Mouse (Mus musculus) embryo, embryonic 11 days (tissue): Measurements from ENCODE around the gene Tmem144.

Experiments used
- DNase-seq: peaks from one replicate; pipeline ENCODE4 v3.0.0-alpha.2; 2015

Tmem144 gene

DNA sequence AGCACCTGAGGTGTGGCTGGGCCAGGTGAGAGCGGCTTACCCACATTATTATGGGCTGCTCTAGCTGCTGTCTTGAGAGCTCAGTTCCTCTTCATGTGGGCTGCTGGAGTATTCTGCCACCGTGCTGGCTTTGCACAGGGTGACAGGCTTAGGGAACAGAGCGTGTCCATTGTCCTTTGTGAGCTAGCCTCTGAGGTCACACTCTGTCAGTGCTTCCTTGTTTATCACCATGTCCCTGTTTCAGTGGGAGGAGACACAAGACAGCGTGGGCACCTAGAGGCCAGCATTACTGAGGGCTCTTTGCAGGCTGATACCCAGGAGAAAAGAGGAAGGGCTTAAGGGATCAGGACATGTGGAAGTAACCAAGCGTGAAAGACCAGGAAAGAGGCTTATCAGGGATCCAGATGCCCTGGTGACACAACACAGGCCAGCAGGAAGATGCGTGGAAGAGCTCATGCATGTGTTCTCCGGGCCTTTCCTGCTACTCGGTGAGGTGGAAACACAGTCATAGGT lies at the start of gene Tmem144:
Gene Tmem144, minus strand, starts transcription at position 120 of the 513 bp plus-strand sequence.
- DNase-seq, result no peak

GRCm38 (mm10) chr3:79901734-79902133 lies 49.2 kb upstream of the Tmem144 start:
- DNase-seq, result no peak

DNA sequence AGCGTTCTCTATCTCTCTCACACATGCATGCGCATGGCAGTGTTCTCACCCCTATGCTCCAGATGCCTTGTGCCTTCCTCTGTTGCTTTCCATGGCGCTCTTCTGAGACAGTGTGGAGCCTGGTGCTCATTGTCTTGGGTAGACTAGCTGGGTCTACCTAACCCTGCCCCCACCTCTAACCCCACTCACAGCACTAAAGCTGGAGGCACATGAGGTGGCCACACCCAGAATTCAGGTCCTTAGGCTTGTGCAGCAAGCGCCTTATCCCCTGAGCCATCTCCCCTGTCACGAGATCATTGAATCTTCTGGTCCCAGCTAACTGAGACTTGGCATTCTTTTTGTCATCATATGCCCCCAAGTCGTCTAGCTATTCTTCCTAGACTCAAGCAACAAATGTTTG lies 48.7 kb upstream of the Tmem144 start:
- no peak for DNase-seq

DNA sequence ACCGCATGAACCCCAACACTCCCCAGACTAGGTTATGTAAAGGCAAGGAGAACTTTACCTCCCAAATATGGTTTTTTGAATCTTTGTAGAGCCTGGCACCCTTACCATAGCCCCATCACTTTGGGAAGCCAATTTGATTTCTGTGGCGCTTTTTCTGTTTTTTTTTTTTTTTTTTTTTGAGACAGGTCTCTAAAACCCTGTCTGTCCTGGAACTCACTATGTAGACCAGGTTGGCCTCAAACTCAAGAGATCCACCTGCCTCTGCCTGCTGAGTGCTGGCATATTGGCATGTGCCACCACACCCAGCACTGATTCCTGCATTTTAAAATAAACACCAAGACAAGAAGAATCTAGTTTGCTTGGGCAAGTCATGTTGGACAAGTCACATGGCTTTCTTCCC lies 47.9 kb upstream of the Tmem144 start:
- no peak for DNase-seq

- DNase-seq, result no peak
Observed at GRCm38 (mm10) chr3:79899906-79900305, 47.3 kb upstream of the Tmem144 start.

GRCm38 (mm10) chr3:79898514-79898913 lies 45.9 kb upstream of the Tmem144 start:
- DNase-seq, result no peak

DNA sequence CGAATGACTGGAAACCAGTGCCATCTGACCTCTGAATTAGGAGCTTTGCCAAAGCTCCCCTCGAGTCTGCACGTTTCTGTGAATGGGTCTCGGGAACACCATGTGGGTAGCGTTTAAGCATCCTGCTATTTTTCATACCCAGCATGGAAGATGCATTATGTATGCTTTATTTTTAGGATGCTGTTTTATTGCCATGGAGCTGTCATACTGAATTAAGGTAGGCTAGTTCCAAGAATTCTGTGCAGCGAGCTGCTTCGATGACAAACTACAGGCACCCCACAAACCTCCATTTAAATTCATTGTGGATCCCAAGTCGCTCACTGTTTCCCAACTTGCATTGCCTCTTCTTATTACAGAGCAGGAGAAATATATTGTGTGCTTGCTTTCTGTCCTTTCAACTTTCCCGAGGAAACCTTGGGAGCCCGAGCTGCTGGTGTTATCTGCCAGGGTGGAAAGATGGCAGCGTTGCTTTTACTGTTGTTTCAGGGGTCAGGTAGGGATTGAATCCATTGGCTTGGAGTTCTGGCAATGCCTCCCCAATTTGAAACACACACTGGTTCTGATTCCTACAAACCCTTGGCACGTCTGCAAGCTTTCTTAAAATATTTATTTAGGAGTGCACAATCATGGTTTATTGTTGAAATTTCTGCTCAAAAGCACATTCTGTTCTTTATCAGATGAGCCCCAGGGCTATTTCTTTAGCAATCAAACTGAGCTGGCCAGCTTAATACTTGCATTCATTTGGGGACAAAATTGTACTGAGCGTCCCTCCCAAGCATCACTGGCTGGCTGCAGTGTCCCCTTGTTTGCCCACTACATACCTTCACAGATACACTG lies 45.2 kb upstream of the Tmem144 start:
- no peak for DNase-seq

DNA sequence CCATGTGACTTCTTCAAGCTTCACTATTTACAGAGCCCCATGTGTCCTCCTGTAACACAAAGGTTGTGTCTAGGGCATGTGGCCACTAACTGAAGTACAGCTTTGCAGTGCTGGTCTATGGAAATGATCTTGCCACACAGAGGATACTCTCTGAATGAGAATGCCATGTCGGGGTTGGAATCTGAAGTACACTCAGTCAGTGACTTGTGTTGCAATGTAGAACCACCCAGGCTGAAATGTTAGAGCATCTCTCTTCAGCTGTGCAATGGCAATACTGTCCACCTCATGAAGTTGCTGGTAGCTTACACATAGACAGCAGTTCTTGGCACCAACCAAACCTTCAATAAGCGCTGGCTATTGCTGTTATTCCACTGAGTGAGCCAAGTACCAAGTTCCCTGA lies 35.4 kb upstream of the Tmem144 start:
- DNase-seq, result no peak

DNA sequence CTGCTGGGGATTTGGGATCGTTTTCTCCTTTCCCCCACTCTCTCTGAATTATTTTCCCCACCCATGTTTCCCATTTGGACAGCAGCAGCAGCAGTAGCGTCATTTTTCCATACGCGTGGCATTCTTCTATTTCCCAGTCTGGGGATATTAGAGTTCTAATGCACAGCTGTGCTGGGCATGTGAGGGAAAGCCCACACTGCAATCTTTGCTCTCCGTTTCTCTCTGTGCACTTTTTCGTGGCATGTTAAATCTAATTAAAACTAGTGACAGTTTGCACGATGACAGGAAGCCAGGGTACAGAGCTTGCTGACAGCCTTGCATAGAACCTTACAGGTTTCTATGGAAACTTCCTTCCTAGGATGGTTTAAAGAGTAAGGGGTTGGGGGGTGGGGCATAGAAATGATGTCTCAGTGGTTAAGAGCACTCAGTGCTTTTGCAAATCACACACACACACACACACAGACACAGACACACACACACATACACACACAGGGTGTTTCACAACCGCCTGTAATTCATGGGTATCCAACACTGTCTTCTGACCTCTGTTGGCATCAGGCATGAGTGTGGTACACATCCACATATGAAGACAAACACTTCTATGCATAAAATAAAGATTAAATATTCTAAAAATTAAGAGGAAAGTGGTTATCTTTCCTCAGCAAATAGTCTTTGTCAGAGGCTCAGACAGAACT lies 34.7 kb upstream of the Tmem144 start:
- DNase-seq, result no peak

DNA sequence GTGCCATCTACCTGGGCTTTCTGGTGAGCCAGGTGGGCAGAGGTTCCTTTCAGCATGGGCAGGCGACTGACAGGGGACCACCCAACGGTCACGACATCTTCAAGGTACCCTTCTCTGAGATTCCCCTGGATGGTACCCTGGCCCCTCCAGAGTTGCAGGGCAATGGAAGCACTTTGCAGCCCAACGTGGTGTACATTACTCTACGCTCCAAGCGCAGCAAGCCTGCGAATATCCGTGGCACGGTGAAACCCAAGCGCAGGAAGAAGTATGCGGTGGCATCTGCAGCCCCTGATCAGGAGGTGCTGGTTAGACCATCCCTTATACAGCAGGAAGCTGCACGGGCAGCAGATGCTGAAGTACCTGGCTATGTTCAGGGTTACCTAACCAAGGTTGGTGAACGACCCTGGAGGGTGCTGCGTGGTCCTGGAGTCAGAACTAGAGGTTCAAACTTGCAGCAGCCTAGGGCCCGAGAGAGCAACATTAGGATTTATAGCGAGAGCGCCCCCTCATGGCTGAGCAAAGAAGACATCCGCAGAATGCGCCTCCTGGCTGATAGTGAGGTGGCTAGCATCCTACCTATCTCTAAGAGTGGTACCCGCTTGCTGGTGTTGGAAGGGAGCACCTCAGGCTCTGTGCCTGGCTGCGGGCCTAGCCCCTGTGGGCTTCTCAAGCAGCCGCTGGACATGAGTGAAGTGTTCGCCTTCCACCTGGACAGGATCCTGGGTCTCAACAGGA lies 34.0 kb upstream of the Tmem144 start:
- no peak for DNase-seq

- peak; percentile 78 for DNase-seq
Observed at GRCm38 (mm10) chr3:79885686-79886356, 33.2 kb upstream of the Tmem144 start.

DNA sequence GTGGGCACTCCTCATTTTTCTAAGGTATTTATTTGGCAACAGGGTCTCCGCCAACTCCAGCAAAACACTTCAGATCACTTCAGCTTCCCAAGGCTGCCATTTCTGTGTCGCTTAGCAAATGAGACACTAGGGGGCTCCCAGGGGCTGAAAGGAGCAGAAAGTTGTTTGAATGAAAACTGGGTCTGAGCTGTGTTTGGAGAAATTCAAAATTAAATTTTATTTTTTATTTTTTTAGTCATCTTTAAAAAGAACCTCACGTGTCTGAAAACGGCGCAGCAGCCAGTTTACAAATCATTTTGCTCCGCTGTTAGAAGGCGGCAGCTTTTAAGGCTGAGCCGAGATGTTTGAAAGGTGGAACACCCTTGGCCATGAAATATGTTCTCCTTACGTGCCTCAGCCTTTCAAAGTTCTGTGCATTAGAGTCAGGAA lies 32.2 kb upstream of the Tmem144 start:
- peak; percentile 81 for DNase-seq

DNA sequence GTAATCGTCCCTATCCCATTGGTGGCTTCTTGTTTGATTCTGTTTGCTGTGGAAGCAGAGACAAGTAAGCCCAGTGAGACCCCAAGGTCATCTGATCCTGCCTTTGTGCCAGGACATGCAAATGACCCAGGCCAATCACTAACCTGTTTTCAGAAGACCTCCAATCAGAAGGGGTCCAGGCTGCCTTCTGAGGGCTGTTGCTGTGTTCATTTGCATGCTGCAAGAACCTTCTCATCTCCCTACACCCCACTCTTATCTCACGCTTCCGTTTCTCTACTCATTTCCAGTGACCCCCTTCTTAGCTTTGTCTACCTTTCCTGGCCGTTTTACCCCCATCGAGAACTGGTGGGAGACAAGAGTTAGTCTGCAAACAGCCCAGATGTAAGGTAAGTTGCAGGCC lies 31.7 kb upstream of the Tmem144 start, which contains the start of gene Fam198b:
Gene Fam198b, plus strand, starts transcription at position 229 of the 400 bp plus-strand sequence.
- DNase-seq, result peak; percentile 25

GRCm38 (mm10) chr3:79883092-79883491 lies 30.5 kb upstream of the Tmem144 start:
- DNase-seq, result peak; percentile 74

GRCm38 (mm10) chr3:79881645-79882044 lies 29.1 kb upstream of the Tmem144 start:
- DNase-seq, result no peak

DNA sequence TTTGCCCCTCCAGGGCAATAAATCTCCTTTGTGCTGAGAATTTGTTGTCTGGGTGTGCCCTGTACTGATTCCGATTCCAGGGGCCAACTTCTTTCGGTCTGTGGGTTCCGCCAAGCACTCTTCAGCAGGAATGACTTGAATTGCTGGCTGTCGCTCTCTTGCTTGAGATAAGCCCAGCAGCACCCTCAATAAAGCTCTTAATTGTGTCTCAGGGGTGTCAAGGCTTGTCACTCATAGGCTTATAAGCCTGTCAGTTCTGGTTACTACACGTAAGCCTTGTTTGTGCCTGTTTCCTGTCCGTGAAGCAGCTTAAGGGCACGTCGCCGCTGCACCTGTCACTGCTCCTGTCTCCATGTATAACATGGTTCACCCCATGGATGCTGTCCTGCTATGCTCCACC lies 26.7 kb upstream of the Tmem144 start:
- DNase-seq, result no peak

GRCm38 (mm10) chr3:79878350-79878749 lies 25.8 kb upstream of the Tmem144 start:
- no peak for DNase-seq

DNA sequence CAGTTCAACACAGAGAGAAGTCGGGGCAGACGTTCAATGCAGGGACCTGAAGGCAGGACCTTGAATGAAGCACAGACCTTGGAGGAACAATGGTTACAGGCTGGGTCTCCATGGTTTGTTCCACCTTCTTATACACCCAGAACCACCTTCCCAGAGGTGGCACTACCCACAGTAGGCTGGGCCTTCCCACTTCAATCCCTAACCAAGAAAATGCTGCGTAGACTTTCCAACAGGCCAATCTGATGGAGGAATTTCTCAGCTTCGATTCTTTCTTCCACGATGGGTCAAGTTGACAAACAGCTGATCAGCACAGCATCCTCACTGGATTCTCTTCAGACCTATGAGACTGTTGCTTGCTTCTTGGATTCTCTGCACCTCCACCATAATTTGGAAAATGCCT lies 22.9 kb upstream of the Tmem144 start:
- DNase-seq, result no peak

GRCm38 (mm10) chr3:79867121-79867709 lies 14.6 kb upstream of the Tmem144 start:
- DNase-seq, result no peak

- no peak for DNase-seq
Observed at GRCm38 (mm10) chr3:79866526-79866925, 14.0 kb upstream of the Tmem144 start.

- no peak for DNase-seq
Observed at GRCm38 (mm10) chr3:79866089-79866488, 13.5 kb upstream of the Tmem144 start.

GRCm38 (mm10) chr3:79864824-79865223 lies 12.3 kb upstream of the Tmem144 start:
- no peak for DNase-seq
